Mouse (Mus musculus): ENCODE measurements around the gene Retreg3.

DNA sequence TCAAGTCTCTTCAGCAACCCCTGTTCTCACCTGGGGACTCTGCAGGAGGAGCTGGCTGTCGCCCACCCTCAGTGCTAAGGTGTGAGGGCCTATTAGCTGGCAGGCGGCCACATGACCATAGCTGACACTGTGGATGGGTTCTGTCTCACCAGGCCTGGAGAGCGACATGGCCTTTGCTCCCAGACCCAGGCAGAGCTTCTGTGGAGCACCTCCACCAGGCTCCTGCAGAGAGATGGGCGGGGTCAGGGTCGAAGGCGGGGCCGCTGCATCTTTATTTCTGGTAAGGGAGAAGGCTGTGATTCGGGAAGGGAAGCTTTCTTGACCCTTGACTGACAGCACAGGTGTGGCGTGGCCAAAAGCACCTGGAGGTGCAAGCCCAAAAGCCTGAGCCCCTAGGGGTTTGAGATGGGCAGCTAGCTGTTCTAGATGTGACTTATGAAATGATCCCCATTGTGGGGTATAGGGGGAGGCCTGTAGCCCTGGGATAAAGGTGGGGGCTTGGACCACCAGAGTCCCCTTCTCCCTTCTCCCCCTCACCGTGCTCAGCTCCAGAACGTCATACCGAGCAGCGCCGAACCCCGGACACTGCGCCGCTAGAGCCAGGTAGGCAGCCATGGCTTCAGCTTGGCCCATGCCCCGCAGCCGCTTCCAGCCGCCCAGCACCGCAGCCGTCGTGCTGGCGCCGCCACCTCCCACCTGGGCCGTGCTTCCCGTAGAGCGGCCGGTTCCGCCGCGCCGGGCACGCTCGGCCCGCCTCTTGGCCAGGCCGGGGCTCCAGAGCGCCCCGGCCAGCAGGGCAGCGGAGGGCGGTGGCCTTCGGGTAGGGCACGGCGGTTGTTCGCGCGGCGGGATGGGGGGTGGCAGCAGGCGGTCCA is 44.0 kb upstream of the Retreg3 start:
- no peak for TF ChIP-seq CTCF (IDR thresholded peaks at IDR 0.05; ENCODE audit: low read depth)
- no peak for TF ChIP-seq EP300 (IDR thresholded peaks at IDR 0.05; ENCODE audit: low read depth)

Data from liver, embryonic 14.5 days (tissue).